Mouse (Mus musculus) cerebellum, adult 2 months (tissue): ENCODE results near the gene Tpcn2.

Experiments
- CTCF ChIP-seq: fragments of 200-500 bp; IDR thresholded peaks from 2 replicates; pipeline ENCODE4 v1.5.1; 2011; ENCODE audit warnings: low read depth, mild to moderate bottlenecking, control low read depth, low read length, moderate library complexity, borderline replicate concordance; ENCODE audit not compliant: insufficient read depth
- POLR2A ChIP-seq: fragments of 200-500 bp; IDR thresholded peaks from 2 replicates; pipeline ENCODE4 v1.6.1; 2011; ENCODE audit warnings: low read length, control low read depth, borderline replicate concordance; ENCODE audit not compliant: insufficient read depth

DNA sequence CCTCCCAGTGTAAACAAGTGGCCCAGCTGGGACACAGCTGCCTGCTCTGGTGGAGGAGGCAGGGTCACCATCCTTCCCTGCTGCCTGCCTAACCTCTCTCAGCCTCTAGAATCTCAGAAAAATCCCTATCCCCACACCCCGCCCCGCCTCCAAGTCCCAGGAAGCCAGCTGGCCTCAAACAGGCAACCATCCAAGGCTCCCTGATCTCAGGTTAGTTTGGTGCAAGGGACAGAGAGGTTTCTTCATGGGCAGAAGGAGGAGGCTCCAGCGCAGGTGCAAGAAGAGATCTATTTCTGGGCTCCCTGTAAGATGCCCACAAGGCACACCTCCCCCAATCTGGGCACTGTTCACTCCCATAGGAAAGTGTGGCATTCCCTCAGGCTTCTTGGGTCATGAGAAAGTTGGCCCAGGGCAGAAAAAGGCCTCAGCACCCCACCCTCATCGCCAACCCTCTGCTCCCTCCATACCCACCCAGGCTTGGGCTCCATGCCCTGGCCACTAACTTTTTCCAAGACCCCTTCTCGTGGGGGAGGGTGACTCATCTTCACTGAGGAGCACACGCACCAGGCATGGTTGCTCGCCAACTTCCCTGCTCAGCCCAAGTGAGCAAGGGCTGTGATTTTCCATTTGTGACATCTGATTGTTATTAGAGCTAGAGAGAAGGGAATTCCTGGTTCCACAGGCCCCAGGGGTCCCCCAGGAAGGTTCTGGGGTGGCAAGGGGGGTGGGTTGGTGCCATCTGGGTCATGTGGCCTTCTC is 15.9 kb upstream of the Tpcn2 start:
- TF ChIP-seq CTCF: no peak
- TF ChIP-seq POLR2A: peak; percentile 49; the same call in 1 of the 2 replicates
